Mouse (Mus musculus): Measurements from ENCODE around the gene Chmp4b.

- no peak for TF ChIP-seq TAL1 (IDR thresholded peaks at IDR 0.05; ENCODE audit: low read length)
- no peak for TF ChIP-seq GATA1 (IDR thresholded peaks at IDR 0.05; ENCODE audit: low read length)
These were observed 48.4 kb upstream of the Chmp4b start for GRCm38 (mm10) chr2:154603007-154603637.
